Mouse (Mus musculus) CD4-positive, CD25-positive, alpha-beta regulatory T cell (primary cell): ENCODE measurements around the gene Ttll11. TPM values are rescaled to one million over a fixed set of nuclear protein-coding genes. Genes with fewer than 3 reads are reported as not detected.

Experiments used
- polyA plus RNA-seq: library from polyadenylated mRNA; unstranded; fragments of 100-300 nt; shearing (Covaris generic); gene quantifications from one replicate; pipeline ENCODE4 v1.2.1, GENCODE M21; 2017

Ttll11 gene
- polyA plus RNA-seq: 0.89 TPM

GRCm38 (mm10) chr2:35979644-35980021 is at the start of gene Ttll11:
Gene Ttll11, minus strand, starts transcription at chr2:35979913.

Other genes with a start within 250 kb of the Ttll11 start
- gene Ndufa8, start 69.5 kb upstream of the Ttll11 start, polyA plus RNA-seq: 144 TPM
- not detected for gene Morn5, start 69.5 kb upstream of the Ttll11 start, polyA plus RNA-seq
- not detected for gene Lhx6, start 125.5 kb upstream of the Ttll11 start, polyA plus RNA-seq
- gene Mrrf, start 156.5 kb upstream of the Ttll11 start, polyA plus RNA-seq: 17.7 TPM
- gene Rbm18, start 156.9 kb upstream of the Ttll11 start, polyA plus RNA-seq: 56.9 TPM